Mouse (Mus musculus): ENCODE data around the gene Aip. TPM values are rescaled to one million over a fixed set of nuclear protein-coding genes. Genes with fewer than 3 reads are reported as not detected.

The Aip gene
- total RNA-seq, 1 experiment = 26.9 TPM

GRCm38 (mm10) chr19:4080511-4081009, 45.1 kb downstream of the Aip start:
- H3K36me3 ChIP-seq (ENCODE audit: control insufficient read depth, insufficient read depth, low read length, poor library complexity, severe bottlenecking) = no peaks in the 10 kb centered on the region
- H3K4me3 ChIP-seq (ENCODE audit: insufficient read depth in 1 of 2, low read depth in 1 of 2, low read length in 2 of 2, poor library complexity in 1 of 2, severe bottlenecking in 1 of 2) = no peak overlapping the region
- no peak overlapping the region for H3K27ac ChIP-seq (ENCODE audit: insufficient read depth, low read depth, low read length, poor library complexity, severe bottlenecking)
- H3K9me3 ChIP-seq (ENCODE audit: control insufficient read depth, insufficient read depth, low read depth, low read length) = no peaks in the 10 kb centered on the region
- H3K4me1 ChIP-seq (ENCODE audit: control insufficient read depth in 2 of 2, insufficient read depth in 2 of 2, low read length in 2 of 2, poor library complexity in 1 of 2) = peaks cover 0 to 9% of the 10 kb centered on the region in 2 experiments; a peak in 1 of 4 replicates
- H3K9ac ChIP-seq (ENCODE audit: insufficient read depth, low read depth, low read length, poor library complexity, severe bottlenecking) = no peak overlapping the region
- no peak for DNase-seq (ENCODE audit: low read depth, low spot score)
- in situ Hi-C loops (cut with MboI; ENCODE audit: low sequenced_read_pairs in 2 of 2, unreplicated experiment in 2 of 2) = no loop called here
- TF ChIP-seq ZC3H11A (IDR thresholded peaks at IDR 0.05; ENCODE audit: borderline replicate concordance, low read depth, low read length) = no peak
- no peak for TF ChIP-seq CHD2 (IDR thresholded peaks at IDR 0.05; ENCODE audit: low read depth, low read length)
- TF ChIP-seq HCFC1 (IDR thresholded peaks at IDR 0.05; ENCODE audit: borderline replicate concordance, insufficient read depth, low read length) = no peak
- TF ChIP-seq ZNF384 (IDR thresholded peaks at IDR 0.05; ENCODE audit: low read depth, low read length) = no peak
- TF ChIP-seq MAFK (IDR thresholded peaks at IDR 0.05; ENCODE audit: insufficient read depth, low read depth, low read length) = no peak

- TF ChIP-seq ZNF384 (IDR thresholded peaks at IDR 0.05; ENCODE audit: low read depth, low read length) (no peak), MAFK (IDR thresholded peaks at IDR 0.05; ENCODE audit: insufficient read depth, low read depth, low read length) (no peak), HCFC1 (IDR thresholded peaks at IDR 0.05; ENCODE audit: borderline replicate concordance, insufficient read depth, low read length) (no peak), ZC3H11A (IDR thresholded peaks at IDR 0.05; ENCODE audit: borderline replicate concordance, low read depth, low read length) (no peak), CHD2 (IDR thresholded peaks at IDR 0.05; ENCODE audit: low read depth, low read length) (no peak)
- no peak for DNase-seq (ENCODE audit: low read depth, low spot score)
- H3K9me3 ChIP-seq (ENCODE audit: control insufficient read depth, insufficient read depth, low read depth, low read length) = no peaks in the 10 kb centered on the region
- no peak overlapping the region for H3K27ac ChIP-seq (ENCODE audit: insufficient read depth, low read depth, low read length, poor library complexity, severe bottlenecking)
- peaks cover 0 to 9% of the 10 kb centered on the region in 2 experiments; a peak in 1 of 4 replicates for H3K4me1 ChIP-seq (ENCODE audit: control insufficient read depth in 2 of 2, insufficient read depth in 2 of 2, low read length in 2 of 2, poor library complexity in 1 of 2)
- no peak overlapping the region for H3K9ac ChIP-seq (ENCODE audit: insufficient read depth, low read depth, low read length, poor library complexity, severe bottlenecking)
- H3K36me3 ChIP-seq (ENCODE audit: control insufficient read depth, insufficient read depth, low read length, poor library complexity, severe bottlenecking) = no peaks in the 10 kb centered on the region
- no peak overlapping the region for H3K4me3 ChIP-seq (ENCODE audit: insufficient read depth in 1 of 2, low read depth in 1 of 2, low read length in 2 of 2, poor library complexity in 1 of 2, severe bottlenecking in 1 of 2)
- in situ Hi-C loops (cut with MboI; ENCODE audit: low sequenced_read_pairs in 2 of 2, unreplicated experiment in 2 of 2) = no loop called here
Observed at GRCm38 (mm10) chr19:4079594-4079993, 46.1 kb downstream of the Aip start.

- H3K4me3 ChIP-seq (ENCODE audit: insufficient read depth in 1 of 2, low read depth in 1 of 2, low read length in 2 of 2, poor library complexity in 1 of 2, severe bottlenecking in 1 of 2) = no peak overlapping the region
Observed at GRCm38 (mm10) chr19:4075531-4075930, 50.1 kb downstream of the Aip start.

GRCm38 (mm10) chr19:4072706-4073424, 52.8 kb downstream of the Aip start:
- no peak for TF ChIP-seq ZNF384 (IDR thresholded peaks at IDR 0.05; ENCODE audit: low read depth, low read length)
- TF ChIP-seq CHD2 (IDR thresholded peaks at IDR 0.05; ENCODE audit: low read depth, low read length) = no peak
- TF ChIP-seq ZC3H11A (IDR thresholded peaks at IDR 0.05; ENCODE audit: borderline replicate concordance, low read depth, low read length) = no peak
- TF ChIP-seq HCFC1 (IDR thresholded peaks at IDR 0.05; ENCODE audit: borderline replicate concordance, insufficient read depth, low read length) = no peak
- no peak for TF ChIP-seq MAFK (IDR thresholded peaks at IDR 0.05; ENCODE audit: insufficient read depth, low read depth, low read length)
- Histone ChIP-seq H3K9me3 (ENCODE audit: control insufficient read depth, insufficient read depth, low read depth, low read length) (no peaks in the 10 kb centered on the region), H3K36me3 (ENCODE audit: control insufficient read depth, insufficient read depth, low read length, poor library complexity, severe bottlenecking) (no peaks in the 10 kb centered on the region), H3K4me3 (ENCODE audit: insufficient read depth in 1 of 2, low read depth in 1 of 2, low read length in 2 of 2, poor library complexity in 1 of 2, severe bottlenecking in 1 of 2) (no peak overlapping the region), H3K9ac (ENCODE audit: insufficient read depth, low read depth, low read length, poor library complexity, severe bottlenecking) (no peak overlapping the region), H3K27ac (ENCODE audit: insufficient read depth, low read depth, low read length, poor library complexity, severe bottlenecking) (no peak overlapping the region), H3K4me1 (ENCODE audit: control insufficient read depth in 2 of 2, insufficient read depth in 2 of 2, low read length in 2 of 2, poor library complexity in 1 of 2) (0 out of 4 replicates have a peak, but pooled peaks cover 0 to 5% of the 10 kb centered on the region in 2 experiments)
- in situ Hi-C loops (cut with MboI; ENCODE audit: low sequenced_read_pairs in 2 of 2, unreplicated experiment in 2 of 2) = no loop called here
- DNase-seq (ENCODE audit: low read depth, low spot score) = no peak

More at GRCm38 (mm10) chr19:4075531-4075930, 50.1 kb downstream of the Aip start:
- H3K36me3 ChIP-seq (ENCODE audit: control insufficient read depth, insufficient read depth, low read length, poor library complexity, severe bottlenecking) = no peaks in the 10 kb centered on the region
- in situ Hi-C loops (cut with MboI; ENCODE audit: low sequenced_read_pairs in 2 of 2, unreplicated experiment in 2 of 2) = no loop called here
- H3K4me1 ChIP-seq (ENCODE audit: control insufficient read depth in 2 of 2, insufficient read depth in 2 of 2, low read length in 2 of 2, poor library complexity in 1 of 2) = 0 out of 4 replicates have a peak, but pooled peaks cover 0 to 5% of the 10 kb centered on the region in 2 experiments
- TF ChIP-seq MAFK (IDR thresholded peaks at IDR 0.05; ENCODE audit: insufficient read depth, low read depth, low read length) (no peak), CHD2 (IDR thresholded peaks at IDR 0.05; ENCODE audit: low read depth, low read length) (no peak), HCFC1 (IDR thresholded peaks at IDR 0.05; ENCODE audit: borderline replicate concordance, insufficient read depth, low read length) (no peak), ZC3H11A (IDR thresholded peaks at IDR 0.05; ENCODE audit: borderline replicate concordance, low read depth, low read length) (no peak), ZNF384 (IDR thresholded peaks at IDR 0.05; ENCODE audit: low read depth, low read length) (no peak)
- H3K9me3 ChIP-seq (ENCODE audit: control insufficient read depth, insufficient read depth, low read depth, low read length) = no peaks in the 10 kb centered on the region
- no peak overlapping the region for H3K9ac ChIP-seq (ENCODE audit: insufficient read depth, low read depth, low read length, poor library complexity, severe bottlenecking)
- H3K27ac ChIP-seq (ENCODE audit: insufficient read depth, low read depth, low read length, poor library complexity, severe bottlenecking) = no peak overlapping the region
- no peak for DNase-seq (ENCODE audit: low read depth, low spot score)
